Mouse (Mus musculus): Measurements from ENCODE around the gene Gm20671.
"Not testable (repeated sequence)": the region's sequence is repeated elsewhere in the genome, so short reads cannot be mapped to it uniquely, and the experiment has no call there.

- not testable (repeated sequence) for TF ChIP-seq USF1 (IDR thresholded peaks at IDR 0.05; ENCODE audit: low read depth); CEBPB (IDR thresholded peaks at IDR 0.05; ENCODE audit: low read depth); CTCF (IDR thresholded peaks at IDR 0.05; ENCODE audit: control insufficient read depth, insufficient read depth, insufficient read length); MAX (IDR thresholded peaks at IDR 0.05)
Measured at GRCm38 (mm10) chr5:32786454-32786853, 40.5 kb downstream of the Gm20671 start.
